Mouse (Mus musculus) activated CD4-positive, CD25-positive, alpha-beta regulatory T cell, adult 9 weeks (primary cell): ENCODE data around the gene Dysf. TPM values are rescaled to one million over a fixed set of nuclear protein-coding genes. Genes with fewer than 3 reads are reported as not detected.

Experiments used
- polyA plus RNA-seq: library from polyadenylated mRNA; unstranded; fragments of 100-300 nt; shearing (Covaris generic); gene quantifications from one replicate; pipeline ENCODE4 v1.2.1, GENCODE M21; 2017

Gene Dysf
- polyA plus RNA-seq: 0.12 TPM

DNA sequence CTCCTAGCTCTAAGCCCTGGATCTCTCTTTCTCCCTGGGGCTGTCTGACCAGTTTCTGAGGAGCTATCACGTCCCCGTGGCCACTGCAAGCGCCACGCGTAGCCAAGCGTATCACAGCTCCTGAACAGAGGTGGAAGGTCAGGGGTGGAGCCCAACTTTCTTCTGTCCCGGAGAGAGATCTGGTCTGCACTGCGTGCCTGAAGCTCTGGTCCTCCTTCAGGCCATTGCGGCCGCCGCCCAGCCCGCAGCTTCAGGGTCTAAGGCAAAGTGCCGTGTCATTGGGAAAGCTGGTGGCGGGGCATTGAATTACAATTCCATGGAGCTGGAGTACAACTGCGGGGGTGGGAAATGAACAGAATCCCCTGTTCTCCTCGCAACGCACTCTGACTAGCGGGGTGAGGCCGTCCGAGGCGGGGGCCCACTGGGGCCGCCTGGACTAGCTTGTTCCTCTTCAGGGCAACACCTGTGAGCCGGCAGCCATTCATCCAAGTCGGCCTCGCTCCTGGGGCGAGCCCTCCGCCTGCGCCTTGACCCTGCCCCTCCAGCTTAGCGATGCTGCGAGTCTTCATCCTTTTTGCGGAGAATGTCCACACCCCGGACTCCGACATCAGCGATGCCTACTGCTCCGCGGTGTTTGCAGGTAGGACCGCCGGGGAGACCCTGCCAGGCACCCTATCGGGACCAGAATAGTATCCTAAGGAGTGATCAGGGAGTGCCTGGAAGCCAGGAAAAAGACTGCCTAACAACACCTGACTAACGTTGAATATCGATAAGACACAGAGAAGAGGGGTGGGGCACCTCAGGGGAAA is at the start of gene Dysf:
Gene Dysf, plus strand, starts transcription at position 228 of the 809 bp plus-strand sequence.

Other genes starting within 250 kb of the Dysf start
- gene Ankrd53, start 245.9 kb upstream of the Dysf start, polyA plus RNA-seq: not detected
- 92.1 TPM for gene Tex261, start 232.8 kb upstream of the Dysf start, polyA plus RNA-seq
- gene Nagk, start 213.6 kb upstream of the Dysf start, polyA plus RNA-seq: 28.9 TPM
- 36.9 TPM for gene Paip2b, start 176.8 kb upstream of the Dysf start, polyA plus RNA-seq
- gene Zfp638, start 141.5 kb upstream of the Dysf start, polyA plus RNA-seq: 163 TPM